Mouse (Mus musculus): Measurements from ENCODE around the gene Gm13694. TPM values are rescaled to one million over a fixed set of nuclear protein-coding genes. Genes with fewer than 3 reads are reported as not detected.

Gm13694 gene
- total RNA-seq, 1 experiment from 2014 or later, result 2.0 TPM

GRCm38 (mm10) chr2:84025217-84025616 is 46.5 kb downstream of the Gm13694 start:
- peak; percentile 6 for DNase-seq

Other genes with a start within 250 kb of the Gm13694 start
- gene Fam171b, start 166.3 kb upstream of the Gm13694 start, total RNA-seq (2021), result 3.9 and 5.7 TPM in 2 replicates
- not detected in 2 replicates for gene Zswim2, start 37.7 kb upstream of the Gm13694 start, total RNA-seq (2021)
- gene Gm13698, start 23.2 kb upstream of the Gm13694 start, total RNA-seq (2021), result 1.9 and 2.0 TPM in 2 replicates
- 1.9 and 2.0 TPM in 2 replicates for gene Gm13693, start 17.4 kb upstream of the Gm13694 start, total RNA-seq (2021)
- gene Gm13695, start 11.6 kb upstream of the Gm13694 start, total RNA-seq (2021), result not detected in 2 replicates
- 1.9 and 2.0 TPM in 2 replicates for gene Gm13696, start 5.8 kb upstream of the Gm13694 start, total RNA-seq (2021)
- 1.9 and 2.0 TPM in 2 replicates for gene Gm13697, start 5.8 kb downstream of the Gm13694 start, total RNA-seq (2021)
- gene Gm13691, start 11.6 kb downstream of the Gm13694 start, total RNA-seq (2021), result 1.9 and 2.0 TPM in 2 replicates